Mouse (Mus musculus) lung, postnatal 0 days (tissue): Measurements from ENCODE around the gene Lrrc4c.

ENCODE experiments used
- CTCF ChIP-seq: IDR thresholded peaks from 2 replicates; pipeline ENCODE4 v1.5.1; 2016; ENCODE audit warnings: antibody characterized with exemption, mild to moderate bottlenecking
- EP300 ChIP-seq: IDR thresholded peaks from 2 replicates; pipeline ENCODE4 v1.6.1; 2016; ENCODE audit warnings: antibody characterized with exemption, mild to moderate bottlenecking, control low read depth

DNA sequence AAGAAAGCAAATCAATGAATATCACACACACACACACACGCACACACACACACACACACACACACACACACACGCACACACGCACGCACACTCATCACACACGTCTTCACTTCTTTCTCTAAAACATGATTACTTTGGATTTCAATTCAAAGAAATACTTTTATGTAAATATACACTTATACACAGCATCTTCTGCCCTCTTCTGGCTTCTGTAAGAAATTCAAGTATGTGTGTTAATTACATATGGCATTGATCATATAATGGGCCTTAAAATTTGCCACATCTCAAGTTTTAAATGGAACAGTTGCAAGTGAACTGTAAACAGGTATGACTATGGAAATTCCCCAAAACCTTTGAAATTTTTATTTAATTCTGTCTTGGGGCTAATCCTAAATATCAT is 35.0 kb upstream of the Lrrc4c start:
- TF ChIP-seq CTCF: peak; percentile 13; the same call in 1 of the 2 replicates
- TF ChIP-seq EP300: no peak
